Mouse (Mus musculus) right cerebral cortex, postnatal 36 days (tissue): ENCODE measurements around the gene Arxes2.
"Not testable (repeated sequence)": the region's sequence is repeated elsewhere in the genome, so short reads cannot be mapped to it uniquely, and the experiment has no call there.

ENCODE experiments used
- DNase-seq, 2 experiments: peaks; one replicate each; pipeline ENCODE4 v3.0.0; 2022; ENCODE audit warnings: low spot score in 2 of 2, mixed read lengths in 1 of 2

The Arxes2 gene

GRCm38 (mm10) chrX:135993664-135994119 lies at the start of gene Arxes2:
Gene Arxes2, plus strand, starts transcription at chrX:135993824.
- not testable (repeated sequence) for DNase-seq

DNA sequence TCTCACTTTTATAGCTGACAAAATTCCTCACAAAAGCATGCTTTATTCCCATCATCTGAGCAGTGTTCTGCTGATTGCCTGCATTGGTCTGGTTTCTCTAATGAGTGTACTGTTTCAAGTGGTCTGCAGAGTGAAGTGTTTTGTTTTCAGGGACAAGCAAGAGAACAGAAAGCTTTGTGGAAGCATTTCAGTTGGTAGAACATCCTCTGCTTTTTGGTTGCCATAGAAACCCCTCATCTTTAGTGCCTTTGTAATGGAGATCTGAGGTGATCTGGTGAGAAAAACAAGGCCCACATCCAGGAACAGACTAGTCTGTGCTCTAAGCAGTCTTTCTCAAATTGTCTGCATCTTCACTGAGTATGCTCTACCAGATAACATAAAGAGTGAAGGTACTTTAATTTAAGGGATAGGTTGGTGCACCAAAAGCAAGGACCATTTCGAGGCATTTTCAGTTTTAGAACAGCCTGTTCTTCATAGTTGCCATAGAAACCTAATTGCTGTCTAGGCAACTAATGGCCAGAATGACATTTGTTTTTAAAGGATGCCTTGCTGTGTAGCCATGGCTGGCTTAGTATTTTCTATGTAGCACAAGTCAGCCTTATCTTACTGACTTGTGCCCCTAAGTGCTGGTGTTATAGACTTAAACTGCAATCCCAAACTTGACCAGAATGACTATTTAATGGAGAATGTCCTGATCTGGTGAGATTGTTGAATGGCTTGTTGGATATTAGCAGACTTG lies 44.8 kb upstream of the Arxes2 start:
- DNase-seq = no peak

DNA sequence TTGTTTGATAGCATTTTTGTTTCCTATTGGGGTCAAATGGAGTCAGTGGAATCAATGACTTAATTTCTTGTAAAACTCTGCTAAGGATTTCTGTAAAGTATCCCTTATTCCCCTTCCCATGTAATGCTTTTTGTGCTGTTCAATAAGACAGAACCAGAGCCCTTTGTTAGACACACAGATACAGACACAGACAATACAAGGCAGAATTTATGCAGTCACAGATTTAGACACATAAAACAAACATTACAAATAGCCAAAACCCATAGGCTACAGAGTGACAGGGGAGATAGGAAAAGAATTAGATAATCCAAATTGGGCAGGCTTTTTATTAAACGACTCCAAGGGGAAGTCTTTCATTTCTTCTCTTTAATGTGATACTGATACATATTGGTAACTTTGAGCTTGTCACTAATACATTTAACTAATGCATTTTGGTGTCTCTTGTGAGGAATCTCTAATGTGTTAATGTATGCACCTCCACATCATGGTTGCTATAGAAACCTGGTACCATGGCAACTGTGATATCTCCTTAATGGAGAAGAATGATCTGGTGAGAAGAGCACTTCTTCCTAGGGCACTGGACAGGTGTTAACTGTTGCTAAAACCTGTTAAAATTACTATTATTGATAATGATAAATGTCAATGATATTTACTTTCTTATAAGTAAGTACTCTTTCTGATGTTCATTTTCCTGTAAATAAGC lies 36.5 kb upstream of the Arxes2 start:
- no peak for DNase-seq

DNA sequence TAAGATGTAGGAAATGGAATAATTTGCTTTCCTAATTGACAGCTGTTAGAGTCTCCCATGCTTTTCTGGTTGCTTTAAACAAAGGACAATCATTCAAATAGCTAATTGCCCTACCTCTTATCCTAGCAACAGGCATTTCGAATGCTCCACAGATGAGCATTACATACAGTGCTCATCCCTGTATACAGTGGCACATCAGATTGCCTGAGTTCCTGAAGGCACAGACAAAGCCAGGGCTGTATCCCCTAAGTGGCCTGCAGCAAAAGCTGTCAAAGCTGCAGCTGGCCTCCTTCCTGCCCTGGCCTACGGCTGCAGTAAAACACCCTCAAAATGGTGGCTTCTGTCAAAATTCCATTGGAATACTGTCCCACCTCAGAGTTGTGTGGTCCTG lies 35.9 kb upstream of the Arxes2 start:
- DNase-seq = no peak

GRCm38 (mm10) chrX:135958589-135959225 lies 34.9 kb upstream of the Arxes2 start:
- DNase-seq = no peak

DNA sequence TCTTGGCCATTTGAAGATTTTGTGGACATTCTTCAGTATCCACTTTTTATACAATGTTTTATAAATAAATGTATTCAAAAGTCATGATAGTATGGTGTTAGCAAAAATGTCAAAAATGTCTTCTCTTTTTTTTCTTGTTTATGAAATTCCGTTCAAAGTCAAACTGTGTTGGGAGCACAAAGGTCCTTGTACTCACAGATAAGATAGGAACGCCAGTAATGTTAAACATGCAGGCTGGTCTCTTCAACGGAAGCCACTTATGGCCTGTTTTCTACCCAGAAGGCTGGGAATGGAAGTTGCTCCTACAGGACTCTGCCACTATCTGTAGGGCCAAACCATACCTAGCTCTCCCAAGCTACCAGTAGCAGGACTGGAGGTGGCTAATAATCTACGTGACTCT lies 34.1 kb upstream of the Arxes2 start:
- DNase-seq = no peak

- DNase-seq = no peak
Measured at GRCm38 (mm10) chrX:135962342-135962741, 31.3 kb upstream of the Arxes2 start.

DNA sequence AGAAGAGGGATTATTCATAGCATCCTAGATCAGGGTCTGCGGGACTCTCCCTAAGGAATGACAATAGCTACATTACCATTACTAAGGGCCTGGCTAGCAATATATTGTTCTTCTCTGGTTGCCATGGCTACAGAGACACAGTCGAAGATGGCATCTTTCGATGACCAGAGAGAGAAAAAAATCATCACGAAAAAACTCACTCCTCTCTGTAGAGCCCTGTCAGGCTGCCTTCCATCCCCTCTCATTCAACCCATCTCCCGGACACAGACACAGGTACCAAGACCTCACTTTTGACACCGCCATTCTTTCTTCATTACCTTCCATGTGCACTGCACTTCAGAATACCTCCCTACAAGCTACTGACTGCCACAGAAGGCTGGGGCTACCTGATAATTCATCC lies 30.5 kb upstream of the Arxes2 start:
- DNase-seq = no peak

DNA sequence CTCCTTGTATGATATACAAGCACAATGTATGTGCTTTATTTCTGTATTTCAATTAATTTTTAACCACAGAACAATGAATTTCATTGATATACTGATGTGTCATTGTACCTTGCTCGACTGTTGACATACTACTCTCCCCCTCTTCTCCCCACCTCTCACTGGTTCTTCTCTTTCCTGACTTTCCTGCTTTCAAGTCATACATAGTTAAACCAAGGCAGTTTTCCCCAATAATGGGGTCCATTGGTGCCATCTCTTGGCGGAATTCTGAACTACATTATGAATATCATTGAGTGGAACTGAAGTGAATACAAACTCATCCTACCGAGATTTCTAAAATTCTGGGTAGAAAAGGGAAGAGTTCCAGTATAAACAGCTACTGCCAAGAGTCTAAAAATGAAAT lies 30.0 kb upstream of the Arxes2 start:
- no peak for DNase-seq

GRCm38 (mm10) chrX:135973597-135974423 lies 19.8 kb upstream of the Arxes2 start:
- no peak for DNase-seq

DNA sequence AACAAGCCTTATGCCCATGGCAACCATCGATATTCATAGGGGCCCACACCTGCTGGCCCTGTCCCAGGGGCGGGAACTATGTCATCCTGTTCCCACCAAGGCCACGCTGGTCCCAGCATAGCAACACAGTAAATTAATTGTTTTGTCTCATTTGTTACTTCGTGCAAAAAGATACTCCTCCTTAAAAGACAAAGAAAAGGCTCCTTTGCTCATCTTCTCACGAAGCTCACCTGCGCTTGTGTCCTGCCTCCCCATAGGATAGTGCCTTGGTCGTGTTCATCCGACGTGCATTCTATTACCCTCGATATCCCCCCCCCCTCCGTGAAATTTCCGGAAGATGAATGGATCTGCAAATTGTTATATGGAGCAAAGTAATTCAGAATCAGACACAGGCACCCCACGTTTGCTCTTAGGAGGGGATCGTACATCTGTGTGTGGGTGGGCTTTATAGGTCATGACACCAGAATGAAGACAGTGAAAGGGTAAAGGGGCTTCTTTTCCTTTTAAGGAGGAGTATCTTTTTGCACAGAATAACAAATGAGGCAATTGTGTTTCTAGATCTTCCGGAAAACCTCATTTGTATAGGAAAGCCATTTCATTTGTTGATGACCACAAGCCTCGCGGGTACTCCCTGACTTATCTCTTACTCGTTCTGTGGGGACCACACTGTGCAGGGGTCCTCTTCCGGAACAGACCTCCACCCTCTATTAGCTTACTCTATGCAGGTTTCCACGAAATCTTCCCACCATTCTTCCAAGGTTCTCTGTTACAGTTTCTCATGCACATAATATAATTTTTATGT lies 19.0 kb upstream of the Arxes2 start:
- no peak for DNase-seq

DNA sequence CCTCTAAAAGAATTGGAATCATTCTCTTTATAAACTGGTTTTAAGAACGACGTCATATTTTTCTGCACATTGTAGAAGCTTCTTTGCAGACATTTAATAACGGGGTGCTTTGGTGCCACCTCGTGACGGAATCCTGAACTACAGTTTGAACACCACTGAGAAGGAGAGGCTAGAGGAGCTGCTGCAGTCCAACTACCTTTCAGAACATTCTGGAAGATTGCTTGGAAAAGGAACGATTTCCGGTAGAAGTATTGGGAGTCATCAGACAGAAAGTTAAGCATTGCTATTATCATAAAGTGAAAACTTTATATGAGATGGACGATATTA lies 18.4 kb upstream of the Arxes2 start:
- peak; percentile 71 to 74 for DNase-seq

GRCm38 (mm10) chrX:135984539-135985260 lies 8.9 kb upstream of the Arxes2 start:
- DNase-seq = no peak

DNA sequence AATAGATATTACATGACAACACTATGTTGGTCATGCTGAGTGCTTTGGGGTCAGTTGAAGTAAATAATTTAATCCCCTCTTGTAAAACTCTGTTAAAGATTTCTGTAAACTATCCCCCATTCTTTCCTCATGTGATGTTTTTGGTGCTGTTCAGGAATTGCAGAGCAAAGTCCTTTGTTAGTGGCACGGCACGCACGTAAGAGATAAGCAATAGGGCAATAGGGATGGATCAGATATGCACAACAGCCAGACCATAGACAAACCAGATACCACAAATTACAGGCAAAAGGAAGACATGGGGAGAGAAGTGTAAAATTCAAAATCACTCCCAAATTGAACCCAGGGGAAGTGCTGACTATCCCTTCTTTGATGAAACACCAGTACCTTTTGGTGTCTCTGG lies 7.4 kb upstream of the Arxes2 start:
- DNase-seq = no peak

DNA sequence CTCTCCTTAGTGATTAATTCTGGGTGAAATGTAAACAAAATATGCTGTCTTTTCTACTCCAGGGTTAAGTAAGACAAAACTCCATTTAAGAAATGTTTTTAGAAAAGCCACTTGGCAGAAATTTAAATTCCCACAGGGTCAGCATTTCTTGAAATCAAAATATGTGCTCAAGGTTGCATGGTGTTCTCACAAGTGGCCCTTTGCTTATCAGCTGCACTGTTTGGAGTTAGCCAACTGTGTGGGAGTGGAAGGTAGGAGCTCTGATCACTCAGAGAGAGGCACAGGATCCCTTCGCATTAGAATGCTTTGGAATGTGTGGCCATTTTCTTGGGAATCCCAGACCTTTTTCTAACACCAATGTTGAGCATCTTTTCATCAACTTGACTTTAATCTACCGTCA lies 3.0 kb upstream of the Arxes2 start:
- DNase-seq = no peak

GRCm38 (mm10) chrX:135993192-135993594 lies 431 bp upstream of the Arxes2 start:
- DNase-seq = not testable (repeated sequence)

GRCm38 (mm10) chrX:136007199-136007843 lies 13.7 kb downstream of the Arxes2 start:
- DNase-seq = no peak

- no peak for DNase-seq
Measured at GRCm38 (mm10) chrX:136014392-136014791, 20.8 kb downstream of the Arxes2 start.

- DNase-seq = no peak
Measured at GRCm38 (mm10) chrX:136030331-136030730, 36.7 kb downstream of the Arxes2 start.
